Mouse (Mus musculus) mature B cell (primary cell): ENCODE results near the gene Laptm4a.
"Not testable (repeated sequence)": the region's sequence is repeated elsewhere in the genome, so short reads cannot be mapped to it uniquely, and the experiment has no call there.

Source experiments
- in situ Hi-C: fragments of 300-500 bp; cut with MboI; formaldehyde crosslinking; loops from 2 replicates; pipeline ENCODE4 v1.14.3; 2019

Gene Laptm4a

DNA sequence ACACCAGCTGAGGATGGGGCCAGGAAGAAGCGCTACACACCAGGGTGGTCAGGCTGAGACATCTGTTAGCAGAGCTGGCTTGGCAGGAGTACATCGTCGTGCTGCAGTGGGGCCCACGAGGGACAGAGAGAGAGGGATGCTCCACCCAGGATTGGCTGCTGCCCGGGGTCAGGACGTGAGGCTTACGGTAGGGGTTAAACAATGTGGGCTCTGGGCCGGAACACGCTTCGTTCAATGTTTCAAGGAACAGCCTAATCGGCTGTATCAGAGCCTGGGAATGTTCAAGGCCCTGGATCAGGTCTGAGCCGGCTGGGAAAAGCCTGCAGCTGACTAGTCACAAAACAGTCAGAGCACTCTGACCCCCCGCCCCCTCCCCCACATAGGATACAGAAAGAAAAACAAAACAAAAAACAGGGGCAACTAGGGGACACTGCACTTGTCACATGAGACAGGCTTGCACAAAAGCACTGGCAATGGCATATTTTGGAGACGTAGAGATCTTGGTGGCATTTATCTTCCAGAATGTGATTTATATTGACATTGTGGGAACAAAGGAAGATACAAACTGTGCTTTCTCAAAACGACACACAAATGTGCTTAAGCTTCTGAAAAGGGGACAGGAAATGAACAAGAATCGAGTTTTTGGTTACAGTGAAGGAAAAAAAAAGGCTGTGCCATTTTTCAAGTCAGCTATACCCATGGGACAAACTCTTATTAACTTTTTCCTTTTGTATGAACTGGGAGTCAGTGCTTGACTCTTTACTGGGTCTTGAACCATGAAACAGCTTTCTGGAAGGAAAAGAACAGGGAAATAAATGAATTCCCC is 8.4 kb upstream of the Laptm4a start:
- in situ Hi-C loops = no loop called here

DNA sequence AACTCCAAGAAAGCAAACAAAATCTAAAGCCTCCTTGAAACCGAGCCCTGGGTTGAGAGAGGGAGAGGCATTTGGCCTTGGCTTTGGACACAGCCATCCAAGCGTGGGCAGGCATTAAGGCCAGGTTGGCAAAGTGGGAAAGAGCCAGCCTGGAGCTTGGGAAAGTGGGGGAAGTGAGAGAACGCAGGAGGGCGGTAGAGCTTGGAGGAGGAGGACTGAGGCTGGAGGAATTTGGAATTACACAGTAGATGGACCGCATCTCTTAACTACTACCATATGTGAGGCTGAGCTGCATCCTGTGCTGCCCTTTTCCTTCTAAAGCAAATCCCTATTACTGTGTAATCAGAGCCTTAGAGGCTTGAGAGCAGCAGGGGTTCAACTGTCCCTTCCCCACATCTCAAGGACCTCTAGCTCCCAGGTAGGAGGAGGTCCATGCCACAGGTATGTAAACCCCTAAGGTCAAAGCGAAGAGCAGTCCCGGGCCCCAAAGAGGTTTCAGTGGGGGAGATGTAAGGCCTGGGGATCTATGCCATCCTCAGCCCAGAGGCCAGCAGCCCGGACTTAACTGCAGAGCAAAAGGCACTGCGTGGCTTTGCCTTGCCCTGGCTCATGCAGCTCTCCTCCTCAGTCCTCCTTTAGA is 7.6 kb upstream of the Laptm4a start:
- in situ Hi-C loops = no loop called here

GRCm38 (mm10) chr12:8916378-8916777 is 5.1 kb upstream of the Laptm4a start:
- in situ Hi-C loops = no loop called here

DNA sequence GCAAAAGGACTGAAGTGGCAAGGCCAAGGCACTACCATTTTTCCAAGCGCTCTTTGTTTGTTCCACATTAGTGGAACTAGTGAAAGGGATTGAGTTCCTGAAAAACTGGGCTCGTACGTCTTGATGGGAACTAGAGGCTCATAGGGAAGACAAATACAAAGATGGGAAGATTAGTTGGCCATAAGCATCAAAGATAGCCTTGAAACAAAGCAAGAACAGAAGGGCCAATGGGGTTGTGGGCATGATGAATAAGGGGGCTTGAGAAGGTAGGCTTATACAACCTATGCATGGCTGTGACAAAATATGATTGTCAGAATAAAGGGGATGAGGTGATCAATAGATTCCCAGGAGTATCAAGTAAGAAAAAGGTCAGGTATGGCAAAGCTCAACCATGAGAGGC is 2.2 kb upstream of the Laptm4a start:
- in situ Hi-C loops = no loop called here

DNA sequence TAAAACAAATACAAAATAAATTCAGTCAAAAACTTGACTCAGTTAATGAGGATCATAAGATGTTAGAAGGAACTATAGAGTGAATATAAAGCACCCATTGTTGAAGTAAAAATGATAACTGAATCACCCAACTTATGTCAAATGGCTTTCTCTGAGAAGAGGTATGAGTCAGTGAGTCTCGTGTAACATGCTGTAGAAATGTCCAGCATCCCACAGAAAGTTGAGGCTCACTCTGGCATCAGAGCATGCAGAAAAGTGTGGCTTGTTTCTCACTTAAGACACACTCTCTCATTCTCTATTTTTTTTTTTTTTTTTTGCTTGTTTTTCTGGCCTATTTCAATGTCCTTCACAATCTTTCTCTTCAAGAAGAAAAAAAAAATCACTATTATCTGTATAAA is 469 bp upstream of the Laptm4a start:
- in situ Hi-C loops = no loop called here

GRCm38 (mm10) chr12:8922369-8923124 is 1.1 kb downstream of the Laptm4a start:
- in situ Hi-C loops = no loop called here

DNA sequence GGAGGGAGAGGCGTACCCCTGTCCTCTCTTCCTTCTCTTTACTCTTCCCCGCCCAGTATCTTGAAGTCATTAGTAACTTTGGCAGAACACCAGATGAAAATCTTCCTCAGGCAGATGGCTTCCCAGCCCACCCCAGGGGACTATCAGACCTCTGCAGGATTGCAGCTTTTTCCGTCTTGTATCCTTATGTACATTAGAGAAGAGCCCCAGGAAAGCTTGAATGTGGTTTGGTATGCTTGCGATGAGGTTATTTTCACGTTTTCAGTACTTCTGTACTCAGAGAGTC is 1.6 kb downstream of the Laptm4a start:
- in situ Hi-C loops = no loop called here

DNA sequence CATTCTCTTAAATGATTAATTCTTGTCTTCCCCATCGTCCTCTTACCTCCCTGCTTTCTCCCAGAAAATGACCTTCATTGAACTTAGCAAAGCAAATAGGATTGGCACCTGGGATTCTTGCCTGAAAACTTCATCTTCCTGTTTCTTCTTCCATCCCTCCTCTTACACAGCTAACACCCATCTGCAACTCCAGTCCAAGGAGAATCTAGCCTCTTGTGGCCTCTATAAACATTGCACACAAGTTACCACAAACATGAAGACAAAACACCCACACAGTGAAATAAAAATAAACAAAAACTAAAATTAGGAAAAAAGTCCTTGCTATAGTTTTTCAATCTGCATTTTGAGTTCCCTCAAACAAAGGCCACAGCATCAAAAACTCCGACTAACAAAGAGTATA is 2.1 kb downstream of the Laptm4a start:
- in situ Hi-C loops = no loop called here

DNA sequence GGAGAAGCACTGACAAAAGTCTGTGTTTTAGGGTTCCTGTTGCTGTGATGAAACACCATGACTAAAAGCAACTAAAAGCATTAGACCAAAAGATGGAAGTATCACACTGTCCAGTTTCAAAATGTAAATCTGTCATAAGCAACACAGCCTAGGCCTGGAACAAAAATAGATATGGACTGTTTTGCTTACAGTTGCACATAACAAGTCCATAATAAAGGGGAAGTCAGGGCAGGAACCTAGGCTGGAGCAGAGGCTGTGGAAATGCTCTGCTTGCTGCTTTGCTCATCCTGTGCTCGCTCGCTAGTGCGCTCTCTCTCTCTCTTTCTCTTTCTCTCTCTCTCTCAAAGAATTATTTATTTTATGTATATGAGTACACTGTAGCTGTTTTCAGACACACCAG is 6.2 kb downstream of the Laptm4a start:
- in situ Hi-C loops = no loop called here

- in situ Hi-C loops = no loop called here
These were observed 7.3 kb downstream of the Laptm4a start for GRCm38 (mm10) chr12:8928766-8929165.

GRCm38 (mm10) chr12:8931083-8931482 is 9.6 kb downstream of the Laptm4a start:
- in situ Hi-C loops = no loop called here

- in situ Hi-C loops = no loop called here
These were observed 13.9 kb downstream of the Laptm4a start for GRCm38 (mm10) chr12:8935349-8935748.

- in situ Hi-C loops = not testable (repeated sequence)
These were observed 14.7 kb downstream of the Laptm4a start for GRCm38 (mm10) chr12:8936210-8936609.

DNA sequence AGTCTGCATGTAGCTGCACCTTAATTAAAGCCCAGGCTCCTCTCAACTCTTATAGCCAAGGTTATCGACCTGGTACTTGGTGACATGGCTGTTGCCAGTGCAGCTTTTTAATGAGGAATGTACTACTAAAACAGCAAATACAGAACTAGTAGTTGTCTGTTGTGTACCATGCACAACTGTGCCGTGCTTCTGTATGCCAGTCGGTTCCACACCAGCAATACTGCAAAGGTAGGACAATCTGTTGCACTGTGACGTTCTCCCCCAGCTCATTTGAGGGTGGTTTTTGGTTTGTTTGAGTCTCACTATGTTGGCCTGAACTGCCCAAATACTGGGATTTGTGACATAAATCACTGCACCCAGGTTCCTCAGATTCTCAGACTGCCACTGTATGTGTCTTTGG is 18.0 kb downstream of the Laptm4a start:
- in situ Hi-C loops = no loop called here

GRCm38 (mm10) chr12:8940011-8941005 is 18.8 kb downstream of the Laptm4a start:
- in situ Hi-C loops = no loop called here

- in situ Hi-C loops = no loop called here
These were observed 19.7 kb downstream of the Laptm4a start for GRCm38 (mm10) chr12:8941131-8941615.

- in situ Hi-C loops = no loop called here
These were observed 20.4 kb downstream of the Laptm4a start for GRCm38 (mm10) chr12:8941699-8942392.

DNA sequence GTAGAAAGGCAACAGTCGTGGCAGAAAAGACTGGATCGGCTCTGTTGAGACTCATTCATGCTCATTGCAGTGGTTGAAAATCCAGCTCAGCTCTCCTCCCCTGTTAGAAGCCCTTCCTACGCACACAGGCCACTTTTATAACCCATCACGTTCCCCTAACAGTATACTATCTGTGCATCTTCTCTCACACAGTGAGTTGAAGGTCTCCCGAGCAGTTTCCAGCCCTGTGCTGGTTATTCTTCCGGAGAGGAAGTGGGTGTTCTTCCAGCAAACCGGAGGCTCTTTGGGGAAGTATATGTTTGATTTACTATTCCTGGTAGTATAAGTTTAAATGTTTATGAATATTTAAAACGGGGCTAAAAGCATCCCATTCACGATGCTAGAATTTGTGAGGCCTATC is 25.7 kb downstream of the Laptm4a start:
- in situ Hi-C loops = no loop called here

- in situ Hi-C loops = no loop called here
These were observed 26.4 kb downstream of the Laptm4a start, which contains the start of gene Matn3 for GRCm38 (mm10) chr12:8947714-8948464. Gene Matn3 (plus strand): TSS chr12:8947929.

DNA sequence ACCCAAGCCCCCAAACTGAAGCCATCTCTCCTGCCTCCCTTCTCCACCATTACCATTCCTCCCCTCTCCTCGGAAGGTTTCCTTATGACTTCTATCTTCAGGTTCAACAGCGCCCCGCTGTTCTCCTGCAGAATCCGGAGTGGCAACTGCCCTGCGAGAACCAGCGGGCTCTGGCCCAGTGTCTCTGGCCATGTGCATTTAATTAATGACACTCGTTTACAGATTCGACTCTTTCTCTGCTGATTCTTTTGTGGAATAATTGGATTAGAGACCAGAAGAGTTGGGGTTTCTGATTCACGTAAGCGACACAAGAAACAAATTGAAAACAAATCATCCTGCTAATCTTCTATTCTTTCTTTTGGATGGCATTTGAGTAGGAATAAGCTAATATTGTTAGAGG is 31.7 kb downstream of the Laptm4a start:
- in situ Hi-C loops = no loop called here
